Comparison of ENCODE assay signal across 22 mouse cellular contexts in genomic region chr14:73173662-73174061, GRCm38 (mm10). TPM values are rescaled to one million over a fixed set of nuclear protein-coding genes. Genes with fewer than 3 reads are reported as not detected.
DNase-seq lines count a peak whose midpoint lies in the region; ATAC-seq and TF ChIP-seq lines count a peak whose summit lies in the region.
"Had no signal": no experiment of that assay in that cellular context is flagged by ENCODE, and none has a peak within 500 bp of the region (broad histone marks: within the 10 kb centered on the region; RNA-seq: fewer than 3 reads in every experiment).

No protein-coding gene starts in this region.

- H3K4me3 ChIP-seq in forebrain, embryonic 13.5 days: no peak overlapping the region
- H3K4me3 ChIP-seq in forebrain, postnatal 0 days (ENCODE audit: low read depth, low read length): no peak overlapping the region
- no peak overlapping the region for H3K4me3 ChIP-seq in heart, embryonic 13.5 days
- no peak overlapping the region for H3K4me3 ChIP-seq in left cerebral cortex, adult 2 months
- H3K4me3 ChIP-seq in macrophage (ENCODE audit: inconsistent target): peak overlapping the region; percentile 21
- H3K4me3 ChIP-seq: embryonic facial prominence, embryonic 12.5 days; limb, embryonic 12.5 days; liver, embryonic 13.5 days; myocyte; neural tube, embryonic 13.5 days; stomach, embryonic 15.5 days had no signal

- H3K4me1 ChIP-seq in forebrain, embryonic 13.5 days: peaks cover 22% of the 10 kb centered on the region
- no peaks in the 10 kb centered on the region for H3K4me1 ChIP-seq in forebrain, postnatal 0 days (ENCODE audit: insufficient read depth)
- H3K4me1 ChIP-seq in heart, embryonic 13.5 days: peaks cover 28% of the 10 kb centered on the region
- H3K4me1 ChIP-seq: stomach, embryonic 15.5 days had no signal

- DNase-seq in forebrain, postnatal 0 days: no peak
- DNase-seq in heart, postnatal 25 days (ENCODE audit: low spot score): no peak
- no peak for DNase-seq in left cerebral cortex, adult 2 months (ENCODE audit: extremely low spot score in 1 of 2, low spot score in 2 of 2)
- no peak for DNase-seq in left cerebral cortex, adult 18-20 months (ENCODE audit: low spot score in 2 of 2)
- DNase-seq in urinary bladder, postnatal 36 days (ENCODE audit: low spot score in 2 of 2): no peak
- DNase-seq: adrenal gland, postnatal 25 days; cerebellum, adult 11-12 months; cerebellum, postnatal 14 days; kidney, adult 18-20 months; kidney, postnatal 10 days; liver, embryonic 13.5 days; lung, adult 2 months; thymus, postnatal 36 days had no signal

- ATAC-seq in forebrain, embryonic 13.5 days: no peak; the same call in 1 of the 2 replicates
- ATAC-seq in forebrain, postnatal 0 days: no peak
- no peak for ATAC-seq in heart, embryonic 13.5 days (ENCODE audit: extremely low read depth, insufficient number of reproducible peaks, low FRiP score, low TSS enrichment)
- ATAC-seq: midbrain, embryonic 16.5 days had no signal

- WGBS in forebrain, embryonic 13.5 days: 81% methylated on average over 11 of the region's 11 CpGs
- 70% methylated on average over 11 of the region's 11 CpGs for WGBS in forebrain, postnatal 0 days
- WGBS in heart, embryonic 13.5 days: 80% methylated on average over 11 of the region's 11 CpGs
- 62% methylated on average over 7 of the region's 11 CpGs for WGBS in macrophage (ENCODE audit: missing documents)

- TF ChIP-seq CTCF in forebrain, postnatal 0 days (IDR thresholded peaks at IDR 0.05; ENCODE audit: low read depth): no peak
- no peak for TF ChIP-seq CTCF in left cerebral cortex, adult 2 months (IDR thresholded peaks at IDR 0.05)

- H3K9me3 ChIP-seq in forebrain, embryonic 13.5 days (replicated peaks): no peaks in the 10 kb centered on the region
- H3K9me3 ChIP-seq in forebrain, postnatal 0 days (ENCODE audit: low read length): no peaks in the 10 kb centered on the region
- no peaks in the 10 kb centered on the region for H3K9me3 ChIP-seq in heart, embryonic 13.5 days
- H3K9me3 ChIP-seq: embryonic facial prominence, embryonic 12.5 days; limb, embryonic 12.5 days; liver, embryonic 13.5 days; neural tube, embryonic 13.5 days; stomach, embryonic 15.5 days had no signal

- H3K27ac ChIP-seq in forebrain, embryonic 13.5 days: peak overlapping the region; percentile 78
- no peak overlapping the region for H3K27ac ChIP-seq in forebrain, postnatal 0 days (ENCODE audit: low read depth, low read length)
- H3K27ac ChIP-seq in heart, embryonic 13.5 days (replicated peaks): 0 out of 2 replicates have a peak overlapping the region, but pooled peaks have one; percentile 28
- H3K27ac ChIP-seq in left cerebral cortex, adult 2 months: peak overlapping the region; percentile 36; the same call in 1 of the 2 replicates
- H3K27ac ChIP-seq in macrophage: peak overlapping the region; percentile 99
- H3K27ac ChIP-seq: embryonic facial prominence, embryonic 12.5 days; liver, embryonic 13.5 days; neural tube, embryonic 13.5 days; stomach, embryonic 15.5 days had no signal

- peaks cover 74% of the 10 kb centered on the region for H3K36me3 ChIP-seq in forebrain, embryonic 13.5 days (ENCODE audit: poor library complexity, severe bottlenecking)
- peaks cover 27% of the 10 kb centered on the region for H3K36me3 ChIP-seq in forebrain, postnatal 0 days (ENCODE audit: insufficient read depth)
- peaks cover 84% of the 10 kb centered on the region for H3K36me3 ChIP-seq in heart, embryonic 13.5 days
- H3K36me3 ChIP-seq in macrophage (ENCODE audit: inconsistent target): peaks cover 21% of the 10 kb centered on the region

- H3K9ac ChIP-seq in forebrain, embryonic 13.5 days: no peak overlapping the region
- H3K9ac ChIP-seq in forebrain, postnatal 0 days: no peak overlapping the region
- H3K9ac ChIP-seq in heart, embryonic 13.5 days: no peak overlapping the region
- H3K9ac ChIP-seq: embryonic facial prominence, embryonic 12.5 days; limb, embryonic 12.5 days; liver, embryonic 13.5 days; neural tube, embryonic 13.5 days; stomach, embryonic 15.5 days had no signal

- H3K79me2 ChIP-seq in macrophage (ENCODE audit: inconsistent target): peaks cover 27% of the 10 kb centered on the region

- H3K27me3 ChIP-seq in forebrain, embryonic 13.5 days: no peaks in the 10 kb centered on the region
- no peaks in the 10 kb centered on the region for H3K27me3 ChIP-seq in forebrain, postnatal 0 days (ENCODE audit: insufficient read depth, low read length)
- H3K27me3 ChIP-seq in heart, embryonic 13.5 days (replicated peaks): no peaks in the 10 kb centered on the region
- H3K27me3 ChIP-seq: embryonic facial prominence, embryonic 12.5 days; limb, embryonic 12.5 days; liver, embryonic 13.5 days; neural tube, embryonic 13.5 days; stomach, embryonic 15.5 days had no signal

- intact Hi-C loops in heart, postnatal 25 days (cut with DNase I): no loop called here
- intact Hi-C loops in left cerebral cortex, adult 2 months (cut with DNase I): no loop called here

- no peak overlapping the region for H3K4me2 ChIP-seq in forebrain, embryonic 13.5 days
- no peak overlapping the region for H3K4me2 ChIP-seq in forebrain, postnatal 0 days (ENCODE audit: low read depth)
- no peak overlapping the region for H3K4me2 ChIP-seq in heart, embryonic 13.5 days
- H3K4me2 ChIP-seq: embryonic facial prominence, embryonic 12.5 days; limb, embryonic 12.5 days; liver, embryonic 13.5 days; neural tube, embryonic 13.5 days; stomach, embryonic 15.5 days had no signal

RNA-seq across cellular contexts. Expression of gene Rcbtb2, which starts 50.8 kb away (rescaled TPM):
- 110 and 111 TPM in 2 replicates for polyA plus RNA-seq in forebrain, embryonic 13.5 days (2015; fragmentation: Nextera tagmentation; extraction: Ambion mirVana)
- 63.9 and 79.9 TPM in 2 replicates for total RNA-seq in forebrain, postnatal 0 days (2014; rRNA removed)
- 39.1 and 48.9 TPM in 2 replicates for polyA plus RNA-seq in forebrain, postnatal 0 days (2015; fragmentation: Nextera tagmentation; extraction: Ambion mirVana)
- polyA plus RNA-seq in heart, embryonic 13.5 days (2015; fragmentation: Nextera tagmentation; extraction: Ambion mirVana): 61.2 and 61.9 TPM in 2 replicates
- 10 to 100 TPM; 20.4 to 22.9 TPM for total RNA-seq in heart, postnatal 25 days (2021)
- total RNA-seq in left cerebral cortex, adult 2 months (2021): 10 to 100 TPM; 19.1 to 20.6 TPM
- 10 to 100 TPM; 20.8 to 22.4 TPM for total RNA-seq in left cerebral cortex, adult 18-20 months (2021)
- 100 to 1,000 TPM in 9 of 26 experiments, 10 to 100 TPM in 17; 10.1 to 399 (median 78.4) TPM for total RNA-seq in macrophage (2018; cell fraction: chromatin; rRNA removed)
- 100 to 1,000 TPM in 13 of 26 experiments, 10 to 100 TPM in 13; 30.9 to 230 (median 97.0) TPM for total RNA-seq in macrophage (2018; cell fraction: cytosol; rRNA removed)
- 100 to 1,000 TPM in 8 of 26 experiments, 10 to 100 TPM in 18; 16.4 to 314 (median 54.6) TPM for total RNA-seq in macrophage (2018; cell fraction: nucleus; rRNA removed)
- 214 to 549 TPM (median 282 TPM) in 3 replicates for polyA plus RNA-seq in macrophage (2018)
